Mouse (Mus musculus) heart, embryonic 14.5 days (tissue): ENCODE results near the gene Scarf1. TPM values are rescaled to one million over a fixed set of nuclear protein-coding genes. Genes with fewer than 3 reads are reported as not detected.
A peak's percentile ranks its signal among the peaks of the same experiment; 100 is the strongest.
"Not testable (repeated sequence)": the region's sequence is repeated elsewhere in the genome, so short reads cannot be mapped to it uniquely, and the experiment has no call there.

ENCODE experiments used
- ATAC-seq: fragments of 200-750 bp; cut with Nextera tagmentation; 2 replicates; pipeline ENCODE4 v1.8.0; 2017; ENCODE audit warnings: low read depth, moderate TSS enrichment; ENCODE audit not compliant: insufficient number of reproducible peaks, insufficient read depth, low FRiP score
- H3K27ac ChIP-seq, 2 experiments: fragments of 200-500 bp in 1 of 2; fragments of 300-500 bp in 1 of 2; sonication (generic) in 1 of 2; replicated peaks in 1 of 2; 2 replicates each; pipeline ENCODE4 v1.5.1; 2012 to 2014; ENCODE audit warnings: low read depth in 2 of 2, low read length in 2 of 2, control low read depth in 1 of 2, mild to moderate bottlenecking in 1 of 2, mixed read lengths in 1 of 2; ENCODE audit not compliant: control insufficient read depth in 1 of 2, insufficient read depth in 1 of 2
- H3K27me3 ChIP-seq: fragments of 300-500 bp; sonication (generic); 2 replicates; pipeline ENCODE4 v1.6.1; 2014; ENCODE audit warnings: mild to moderate bottlenecking, low read length, control low read depth; ENCODE audit not compliant: control insufficient read depth, insufficient read depth
- H3K36me3 ChIP-seq: fragments of 300-500 bp; sonication (generic); 2 replicates; pipeline ENCODE4 v1.6.1; 2014; ENCODE audit warnings: mild to moderate bottlenecking, control low read depth, low read length, mixed read lengths; ENCODE audit not compliant: control insufficient read depth, insufficient read depth
- H3K4me1 ChIP-seq, 2 experiments: fragments of 200-500 bp in 1 of 2; fragments of 300-500 bp in 1 of 2; sonication (generic) in 1 of 2; 2 replicates each; pipeline ENCODE4 v1.6.1; 2012 to 2014; ENCODE audit warnings: low read length in 2 of 2, control low read depth in 1 of 2, mixed read lengths in 1 of 2; ENCODE audit not compliant: control insufficient read depth in 2 of 2, insufficient read depth in 2 of 2
- H3K4me2 ChIP-seq: fragments of 300-500 bp; sonication (generic); 2 replicates; pipeline ENCODE4 v1.6.1; 2014; ENCODE audit warnings: mild to moderate bottlenecking, low read length
- H3K4me3 ChIP-seq, 2 experiments: fragments of 200-500 bp in 1 of 2; fragments of 300-500 bp in 1 of 2; sonication (generic) in 1 of 2; 2 replicates each; pipeline ENCODE4 v1.5.1; 2012 to 2014; ENCODE audit warnings: low read length in 2 of 2, mild to moderate bottlenecking in 2 of 2, control low read depth in 1 of 2, low read depth in 1 of 2, moderate library complexity in 1 of 2; ENCODE audit not compliant: control insufficient read depth in 1 of 2, insufficient read depth in 1 of 2
- H3K9ac ChIP-seq: fragments of 300-500 bp; sonication (generic); 2 replicates; pipeline ENCODE4 v1.6.1; 2014; ENCODE audit warnings: mild to moderate bottlenecking, low read length
- H3K9me3 ChIP-seq: fragments of 300-500 bp; sonication (generic); 2 replicates; pipeline ENCODE4 v1.6.1; 2016; ENCODE audit warnings: low read length, control low read depth; ENCODE audit not compliant: control insufficient read depth
- WGBS: fragments of 180-500 bp; shearing (Covaris S2); extraction: QIAGEN DNeasy Blood & Tissue Kit; methylation state at CpG from one replicate; pipeline ENCODE4 v1.1.7; 2014; 5-methylcytosine and 5-hydroxymethylcytosine counted together
- polyA plus RNA-seq: library from polyadenylated mRNA; unstranded; fragments of >200 nt; fragmentation: Nextera tagmentation; extraction: Ambion mirVana; gene quantifications from 2 replicates; pipeline ENCODE4 v1.2.1, GENCODE M21; 2014

Scarf1 gene
- polyA plus RNA-seq, 1 experiment from 2014 or later: 11.3 TPM

GRCm38 (mm10) chr11:75551321-75551720 lies 38.0 kb downstream of the Scarf1 start:
- H3K36me3 ChIP-seq: no peaks in the 10 kb centered on the region
- H3K9ac ChIP-seq: no peak overlapping the region
- H3K27me3 ChIP-seq: no peaks in the 10 kb centered on the region
- H3K4me2 ChIP-seq: no peak overlapping the region
- ATAC-seq: no peak
- H3K27ac ChIP-seq: peak overlapping the region in 1 of 2 experiments; percentile 61; a peak in 1 of 4 replicates
- no peak overlapping the region for H3K4me3 ChIP-seq
- no peaks in the 10 kb centered on the region for H3K9me3 ChIP-seq
- peaks cover 24 to 27% of the 10 kb centered on the region in 2 experiments for H3K4me1 ChIP-seq
- WGBS: 88% methylated on average over 5 of the region's 5 CpGs

- Histone ChIP-seq H3K4me2 (no peak overlapping the region), H3K4me3 (no peak overlapping the region), H3K27ac (peak overlapping the region; percentile 6 to 61; a peak in 2 of 4 replicates), H3K4me1 (peaks cover 24 to 27% of the 10 kb centered on the region in 2 experiments), H3K27me3 (no peaks in the 10 kb centered on the region), H3K9ac (peak overlapping the region; percentile 41; the same call in 1 of the 2 replicates), H3K9me3 (no peaks in the 10 kb centered on the region), H3K36me3 (no peaks in the 10 kb centered on the region)
- 55% methylated on average over 9 of the region's 9 CpGs for WGBS
- 0 out of 2 replicates have a peak, but pooled peaks have one; percentile 24 for ATAC-seq
Observed at GRCm38 (mm10) chr11:75551961-75552441, 38.7 kb downstream of the Scarf1 start.

GRCm38 (mm10) chr11:75552906-75553482 lies 39.7 kb downstream of the Scarf1 start:
- H3K9ac ChIP-seq: peak overlapping the region; percentile 41; the same call in 1 of the 2 replicates
- ATAC-seq: no peak

GRCm38 (mm10) chr11:75556006-75556405 lies 42.7 kb downstream of the Scarf1 start:
- WGBS: 90% methylated on average over 6 of the region's 6 CpGs

More at GRCm38 (mm10) chr11:75552906-75553482, 39.7 kb downstream of the Scarf1 start:
- Histone ChIP-seq H3K4me2 (no peak overlapping the region), H3K27me3 (no peaks in the 10 kb centered on the region), H3K9me3 (no peaks in the 10 kb centered on the region), H3K36me3 (no peaks in the 10 kb centered on the region), H3K4me1 (peaks cover 24 to 27% of the 10 kb centered on the region in 2 experiments), H3K27ac (no peak overlapping the region), H3K4me3 (no peak overlapping the region)
- 38% methylated on average over 7 of the region's 7 CpGs for WGBS

GRCm38 (mm10) chr11:75557142-75557541 lies 43.8 kb downstream of the Scarf1 start:
- H3K4me2 ChIP-seq: no peak overlapping the region
- H3K36me3 ChIP-seq: no peaks in the 10 kb centered on the region
- H3K4me3 ChIP-seq: no peak overlapping the region
- no peak overlapping the region for H3K9ac ChIP-seq
- peaks cover 6 to 12% of the 10 kb centered on the region in 2 experiments for H3K4me1 ChIP-seq
- no peaks in the 10 kb centered on the region for H3K27me3 ChIP-seq
- WGBS: 89% methylated on average over 6 of the region's 6 CpGs
- no peak; the same call in 1 of the 2 replicates for ATAC-seq
- H3K27ac ChIP-seq: no peak overlapping the region
- no peaks in the 10 kb centered on the region for H3K9me3 ChIP-seq

More at GRCm38 (mm10) chr11:75556006-75556405, 42.7 kb downstream of the Scarf1 start:
- H3K27ac ChIP-seq, H3K9ac ChIP-seq, H3K9me3 ChIP-seq, H3K36me3 ChIP-seq, H3K27me3 ChIP-seq, ATAC-seq, H3K4me3 ChIP-seq, H3K4me2 ChIP-seq: not testable (repeated sequence)
- peaks cover 10 to 17% of the 10 kb centered on the region in 2 experiments for H3K4me1 ChIP-seq

GRCm38 (mm10) chr11:75558101-75558500 lies 44.8 kb downstream of the Scarf1 start:
- Histone ChIP-seq H3K9ac (no peak overlapping the region), H3K4me1 (peaks cover 4 to 9% of the 10 kb centered on the region in 2 experiments; a peak in 3 of 4 replicates), H3K36me3 (0 out of 2 replicates have a peak, but pooled peaks cover 3% of the 10 kb centered on the region), H3K4me2 (no peak overlapping the region), H3K27ac (no peak overlapping the region), H3K27me3 (no peaks in the 10 kb centered on the region), H3K9me3 (no peaks in the 10 kb centered on the region), H3K4me3 (no peak overlapping the region)
- 90% methylated on average over 1 of the region's 1 CpGs for WGBS
- no peak for ATAC-seq

GRCm38 (mm10) chr11:75559870-75560504 lies 46.6 kb downstream of the Scarf1 start:
- no peak overlapping the region for H3K9ac ChIP-seq
- H3K27ac ChIP-seq: no peak overlapping the region
- no peak for ATAC-seq
- no peak overlapping the region for H3K4me3 ChIP-seq
- no peak overlapping the region for H3K4me2 ChIP-seq
- H3K4me1 ChIP-seq: peaks cover 17 to 25% of the 10 kb centered on the region in 2 experiments; a peak in 3 of 4 replicates
- H3K36me3 ChIP-seq: 0 out of 2 replicates have a peak, but pooled peaks cover 4% of the 10 kb centered on the region
- no peaks in the 10 kb centered on the region for H3K27me3 ChIP-seq
- 87% methylated on average over 8 of the region's 8 CpGs for WGBS
- no peaks in the 10 kb centered on the region for H3K9me3 ChIP-seq
